Mouse (Mus musculus): Measurements from ENCODE around the gene Creg1.

- TF ChIP-seq POLR2A (IDR thresholded peaks at IDR 0.05; ENCODE audit: insufficient read depth, low read depth, low read length): no peak
- TF ChIP-seq EP300 (IDR thresholded peaks at IDR 0.05; ENCODE audit: insufficient read depth, low read depth, low read length): no peak
- no peak for TF ChIP-seq CTCF (IDR thresholded peaks at IDR 0.05)
Measured at GRCm38 (mm10) chr1:165734840-165735239, 28.7 kb upstream of the Creg1 start.

Measured in heart, adult 2 months (tissue).